Mouse (Mus musculus) embryonic facial prominence, embryonic 12.5 days (tissue): ENCODE measurements at regions not wholly inside any gene's neighbourhood (a gene's known extent, or its start where the extent isn't known, plus 50 kb on each side); places are given as distances from the start of the nearest gene placed in this dataset.

Experiments
- ATAC-seq: fragments of 200-750 bp; cut with Nextera tagmentation; 2 replicates; pipeline ENCODE4 v1.8.0; 2017; ENCODE audit not compliant: insufficient number of reproducible peaks, insufficient read depth, low FRiP score, low TSS enrichment
- H3K27ac ChIP-seq: fragments of 300-500 bp; sonication (generic); 2 replicates; pipeline ENCODE4 v1.5.1; 2016; ENCODE audit warnings: mild to moderate bottlenecking
- H3K27me3 ChIP-seq: fragments of 300-500 bp; sonication (generic); 2 replicates; pipeline ENCODE4 v1.6.1; 2016; ENCODE audit warnings: mild to moderate bottlenecking, moderate library complexity
- H3K36me3 ChIP-seq: fragments of 300-500 bp; sonication (generic); 2 replicates; pipeline ENCODE4 v1.6.1; 2016; ENCODE audit warnings: mild to moderate bottlenecking
- H3K4me1 ChIP-seq: fragments of 300-500 bp; sonication (generic); 2 replicates; pipeline ENCODE4 v1.6.1; 2016
- H3K4me2 ChIP-seq: fragments of 300-500 bp; sonication (generic); replicated peaks from 2 replicates; pipeline ENCODE4 v1.6.1; 2016; ENCODE audit warnings: mild to moderate bottlenecking, moderate library complexity
- H3K4me3 ChIP-seq: fragments of 300-500 bp; sonication (generic); 2 replicates; pipeline ENCODE4 v1.5.1; 2016; ENCODE audit warnings: mild to moderate bottlenecking
- H3K9ac ChIP-seq: fragments of 300-500 bp; sonication (generic); 2 replicates; pipeline ENCODE4 v1.6.1; 2016; ENCODE audit warnings: mild to moderate bottlenecking, moderate library complexity
- H3K9me3 ChIP-seq: fragments of 300-500 bp; sonication (generic); 2 replicates; pipeline ENCODE4 v1.6.1; 2016; ENCODE audit warnings: mild to moderate bottlenecking, moderate library complexity
- WGBS: fragments of 180-500 bp; shearing (Covaris S2); methylation state at CpG from one replicate; pipeline ENCODE4 v1.1.7; 2016; 5-methylcytosine and 5-hydroxymethylcytosine counted together

DNA sequence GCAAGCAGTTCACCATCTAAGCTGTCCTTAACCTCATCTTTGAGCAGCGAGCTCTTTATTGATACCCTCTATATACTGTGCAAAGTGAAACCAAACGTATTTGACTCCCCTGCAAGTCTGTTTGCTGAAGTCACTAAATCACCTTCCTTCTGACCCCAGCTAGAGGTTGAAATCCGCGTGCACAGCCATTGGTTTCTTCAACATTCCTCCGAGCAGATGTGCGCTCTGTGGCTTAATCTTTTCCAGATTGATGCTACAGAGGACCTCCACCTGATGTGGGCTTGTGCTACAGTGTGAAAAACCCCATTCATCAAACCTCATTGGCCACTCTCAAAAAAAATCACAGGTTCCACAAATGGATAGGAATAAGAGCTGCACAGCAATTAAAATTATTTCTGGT lies 474.0 kb downstream of the Kcnj2 start:
- WGBS: 23% methylated on average over 6 of the region's 6 CpGs

DNA sequence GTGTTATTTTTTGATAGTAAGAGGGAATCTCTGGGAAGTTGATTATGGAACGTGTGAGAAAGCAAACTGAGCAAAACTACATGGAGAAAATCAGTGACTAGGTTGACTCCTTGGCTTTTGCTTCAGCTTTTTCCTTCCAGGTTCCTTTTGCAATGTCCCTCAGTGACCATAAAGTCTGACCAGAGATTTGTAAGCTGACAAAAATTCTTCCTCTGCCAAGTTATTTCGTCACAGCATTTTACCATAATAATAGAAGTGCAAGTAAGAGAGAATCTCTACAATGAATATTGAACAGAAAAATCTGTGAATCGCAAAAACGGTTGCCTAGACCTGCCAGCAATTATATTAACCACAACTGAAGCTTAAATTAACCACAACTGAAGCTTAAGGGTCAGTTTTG lies 479.3 kb downstream of the Kcnj2 start:
- no peaks in the 10 kb centered on the region for H3K4me1 ChIP-seq
- ATAC-seq: no peak
- 88% methylated on average over 4 of the region's 4 CpGs for WGBS

More for the DNA sequence above, 474.0 kb downstream of the Kcnj2 start:
- 0 out of 2 replicates have a peak, but pooled peaks cover 3% of the 10 kb centered on the region for H3K27me3 ChIP-seq
- peaks cover 5% of the 10 kb centered on the region for H3K4me1 ChIP-seq
- H3K9me3 ChIP-seq: no peaks in the 10 kb centered on the region
- H3K4me3 ChIP-seq: no peak overlapping the region
- no peak for ATAC-seq
- H3K36me3 ChIP-seq: no peaks in the 10 kb centered on the region
- no peak overlapping the region for H3K9ac ChIP-seq
- no peak overlapping the region for H3K4me2 ChIP-seq
- no peak overlapping the region for H3K27ac ChIP-seq

DNA sequence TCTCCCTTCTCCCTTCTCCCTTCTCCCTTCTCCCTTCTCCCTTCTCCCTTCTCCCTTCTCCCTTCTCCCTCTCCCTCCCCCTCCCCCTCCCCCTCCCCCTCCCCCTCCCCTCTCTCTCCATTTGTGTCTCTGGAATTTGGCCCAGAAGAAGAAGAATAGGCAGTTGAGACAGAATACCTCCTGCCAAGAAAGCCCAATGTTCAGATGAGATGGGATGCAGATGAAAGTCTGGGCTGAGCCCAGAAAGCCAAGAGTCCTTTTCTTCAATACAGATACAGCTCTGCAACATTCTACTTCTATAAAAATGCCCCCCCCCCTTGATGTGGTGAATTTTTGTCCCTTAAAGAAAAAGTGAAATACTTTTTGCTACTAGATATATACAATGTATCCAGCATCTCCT lies 489.2 kb downstream of the Kcnj2 start:
- H3K4me3 ChIP-seq: no peak overlapping the region
- ATAC-seq: no peak
- H3K4me1 ChIP-seq: 0 out of 2 replicates have a peak, but pooled peaks cover 7% of the 10 kb centered on the region
- no peak overlapping the region for H3K27ac ChIP-seq
- no peaks in the 10 kb centered on the region; the same call in 1 of the 2 replicates for H3K27me3 ChIP-seq
- H3K4me2 ChIP-seq: no peak overlapping the region
- no peaks in the 10 kb centered on the region for H3K36me3 ChIP-seq
- H3K9me3 ChIP-seq: no peaks in the 10 kb centered on the region
- H3K9ac ChIP-seq: no peak overlapping the region

More for the DNA sequence above, 479.3 kb downstream of the Kcnj2 start:
- no peak overlapping the region for H3K27ac ChIP-seq
- H3K4me3 ChIP-seq: no peak overlapping the region
- no peak overlapping the region for H3K4me2 ChIP-seq
- no peaks in the 10 kb centered on the region for H3K27me3 ChIP-seq
- no peaks in the 10 kb centered on the region for H3K36me3 ChIP-seq
- no peak overlapping the region for H3K9ac ChIP-seq
- no peaks in the 10 kb centered on the region for H3K9me3 ChIP-seq

DNA sequence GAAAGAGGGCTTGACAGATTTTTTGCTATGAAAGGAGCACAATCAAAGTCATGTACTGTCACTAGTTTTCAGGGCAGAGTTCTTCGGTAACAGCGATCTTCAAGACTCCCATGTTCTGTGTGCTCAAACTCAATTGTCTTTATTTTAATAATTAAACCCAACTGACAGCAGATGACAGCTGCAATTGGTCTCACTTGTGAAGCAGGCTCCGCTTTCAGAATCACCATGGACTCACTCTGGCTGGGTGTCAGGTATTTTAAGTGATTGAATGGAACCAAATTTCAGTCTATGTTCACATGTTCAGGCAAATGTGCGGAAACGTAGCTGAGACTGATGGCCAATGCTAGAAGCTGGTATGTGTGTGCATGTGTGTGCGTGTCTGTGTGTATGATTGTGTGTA lies 489.7 kb downstream of the Kcnj2 start:
- Histone ChIP-seq H3K36me3 (no peaks in the 10 kb centered on the region), H3K9me3 (no peaks in the 10 kb centered on the region), H3K4me1 (0 out of 2 replicates have a peak, but pooled peaks cover 7% of the 10 kb centered on the region), H3K4me3 (no peak overlapping the region), H3K27me3 (no peaks in the 10 kb centered on the region; the same call in 1 of the 2 replicates), H3K9ac (no peak overlapping the region), H3K4me2 (no peak overlapping the region), H3K27ac (no peak overlapping the region)
- no peak for ATAC-seq
- 51% methylated on average over 6 of the region's 6 CpGs for WGBS

DNA sequence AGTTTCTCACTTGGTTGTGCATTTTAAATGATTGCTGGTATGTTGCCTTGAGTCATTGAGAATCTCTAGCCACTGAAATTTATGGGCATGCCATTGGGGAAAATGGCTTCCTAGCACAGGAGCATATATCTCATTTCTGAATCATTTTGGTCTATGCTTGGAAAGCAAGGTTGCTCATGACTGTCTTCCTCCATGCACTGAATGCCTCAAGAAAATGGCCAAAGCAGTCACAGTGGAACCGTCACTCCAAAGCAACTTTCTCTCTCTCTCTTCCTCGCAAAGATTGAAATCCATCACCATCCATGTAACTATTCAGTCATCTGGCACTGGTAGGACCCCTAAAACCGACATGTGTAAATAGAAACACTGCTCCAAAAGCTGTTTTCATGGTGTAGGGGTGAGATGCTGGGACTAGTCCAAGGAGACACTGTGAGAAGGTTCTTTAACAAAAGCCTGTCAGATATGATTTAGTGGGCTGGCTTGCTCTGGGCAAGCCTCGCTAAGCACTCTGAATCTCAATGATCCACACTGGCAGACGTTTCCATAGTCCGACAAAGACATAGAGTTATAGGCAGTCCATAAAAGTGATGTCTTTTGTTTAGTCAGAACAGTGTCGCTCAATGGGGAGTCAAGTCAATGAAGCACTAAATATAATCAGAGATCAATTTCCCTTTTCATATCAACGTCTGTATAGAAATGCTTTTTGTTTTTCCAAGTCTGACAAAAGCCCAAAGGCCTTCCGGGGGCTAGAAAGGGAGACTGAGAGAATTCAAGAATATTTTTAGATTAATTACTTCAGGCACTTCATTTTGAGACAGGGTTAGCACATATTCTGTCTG lies 492.6 kb downstream of the Kcnj2 start:
- ATAC-seq: no peak
- Histone ChIP-seq H3K4me1 (0 out of 2 replicates have a peak, but pooled peaks cover 7% of the 10 kb centered on the region), H3K36me3 (no peaks in the 10 kb centered on the region), H3K27me3 (peaks cover 3% of the 10 kb centered on the region; the same call in 1 of the 2 replicates), H3K27ac (no peak overlapping the region), H3K4me3 (no peak overlapping the region), H3K4me2 (no peak overlapping the region), H3K9ac (no peak overlapping the region), H3K9me3 (no peaks in the 10 kb centered on the region)
- 77% methylated on average over 9 of the region's 9 CpGs for WGBS

DNA sequence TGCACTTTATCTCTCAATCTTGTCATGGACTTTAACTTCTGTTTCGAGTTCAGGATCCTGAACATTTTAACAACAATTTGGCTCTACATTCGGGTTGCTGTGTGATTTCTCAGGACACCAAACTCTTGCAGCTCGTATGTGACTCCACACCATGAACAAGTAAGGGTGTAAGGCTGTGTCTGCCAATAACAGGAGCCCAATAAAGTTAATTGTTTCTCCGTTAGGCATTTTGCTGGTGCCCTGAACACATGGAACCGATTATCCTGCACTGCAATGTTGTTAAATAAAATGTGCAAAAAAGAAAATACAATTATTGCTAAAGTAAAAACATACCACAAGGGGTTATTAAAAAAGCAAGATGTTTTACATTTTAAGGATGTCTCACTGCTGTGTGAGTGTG lies 497.2 kb downstream of the Kcnj2 start:
- Histone ChIP-seq H3K9me3 (no peaks in the 10 kb centered on the region), H3K36me3 (no peaks in the 10 kb centered on the region), H3K4me3 (no peak overlapping the region), H3K4me1 (peaks cover 8% of the 10 kb centered on the region; the same call in 1 of the 2 replicates), H3K27ac (no peak overlapping the region), H3K9ac (no peak overlapping the region), H3K4me2 (no peak overlapping the region), H3K27me3 (peaks cover 3% of the 10 kb centered on the region; the same call in 1 of the 2 replicates)
- no peak for ATAC-seq
- WGBS: 28% methylated on average over 5 of the region's 5 CpGs

DNA sequence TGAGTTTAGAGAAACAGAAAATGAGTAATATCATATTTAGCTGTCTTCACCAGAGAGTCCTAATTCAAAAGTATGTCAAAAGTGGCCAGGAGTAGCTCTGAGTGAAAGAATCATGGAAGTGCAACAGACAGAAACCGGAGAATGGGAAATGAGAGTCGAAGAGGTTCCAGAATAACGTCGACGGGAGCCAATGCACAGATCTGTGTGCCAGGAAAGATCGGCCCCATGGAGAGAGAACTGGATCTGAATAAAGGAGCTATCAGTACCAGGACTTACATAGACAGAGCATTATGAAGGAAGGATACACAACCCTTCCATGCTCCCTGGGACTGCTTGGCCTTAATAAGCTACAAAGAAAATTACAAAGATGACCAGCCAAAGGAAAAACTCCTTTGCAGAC lies 502.1 kb downstream of the Kcnj2 start:
- Histone ChIP-seq H3K27ac (no peak overlapping the region), H3K36me3 (no peaks in the 10 kb centered on the region), H3K4me1 (peaks cover 8% of the 10 kb centered on the region; the same call in 1 of the 2 replicates), H3K4me2 (no peak overlapping the region), H3K9ac (no peak overlapping the region), H3K27me3 (no peaks in the 10 kb centered on the region), H3K4me3 (no peak overlapping the region), H3K9me3 (peaks cover 3% of the 10 kb centered on the region; the same call in 1 of the 2 replicates)
- no peak for ATAC-seq
- 75% methylated on average over 6 of the region's 6 CpGs for WGBS

DNA sequence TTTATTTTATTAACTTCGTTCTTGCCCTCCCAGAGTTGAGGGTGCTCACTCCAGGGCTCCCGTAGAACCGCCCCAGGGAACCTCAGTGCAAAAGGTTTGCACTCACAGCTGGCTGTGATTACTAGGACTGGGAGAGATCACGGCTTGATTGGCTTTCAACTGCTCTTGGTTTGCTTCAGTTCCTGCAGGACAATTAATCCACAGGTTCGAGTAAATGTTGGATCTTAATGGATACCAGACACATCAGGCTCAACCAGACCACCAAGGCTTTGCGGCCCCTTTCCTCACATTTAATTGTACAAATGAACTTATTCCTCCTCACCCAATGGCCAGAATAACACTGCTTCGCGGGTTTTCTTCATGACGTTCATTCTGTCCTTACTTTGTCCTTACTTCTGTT lies 502.9 kb downstream of the Kcnj2 start:
- no peak overlapping the region for H3K9ac ChIP-seq
- no peak overlapping the region for H3K4me3 ChIP-seq
- H3K4me2 ChIP-seq: no peak overlapping the region; the same call in 1 of the 2 replicates
- no peaks in the 10 kb centered on the region for H3K27me3 ChIP-seq
- 31% methylated on average over 9 of the region's 9 CpGs for WGBS
- H3K27ac ChIP-seq: no peak overlapping the region; the same call in 1 of the 2 replicates
- H3K9me3 ChIP-seq: peaks cover 6% of the 10 kb centered on the region; the same call in 1 of the 2 replicates
- H3K36me3 ChIP-seq: no peaks in the 10 kb centered on the region
- peaks cover 8% of the 10 kb centered on the region; the same call in 1 of the 2 replicates for H3K4me1 ChIP-seq
- no peak for ATAC-seq

DNA sequence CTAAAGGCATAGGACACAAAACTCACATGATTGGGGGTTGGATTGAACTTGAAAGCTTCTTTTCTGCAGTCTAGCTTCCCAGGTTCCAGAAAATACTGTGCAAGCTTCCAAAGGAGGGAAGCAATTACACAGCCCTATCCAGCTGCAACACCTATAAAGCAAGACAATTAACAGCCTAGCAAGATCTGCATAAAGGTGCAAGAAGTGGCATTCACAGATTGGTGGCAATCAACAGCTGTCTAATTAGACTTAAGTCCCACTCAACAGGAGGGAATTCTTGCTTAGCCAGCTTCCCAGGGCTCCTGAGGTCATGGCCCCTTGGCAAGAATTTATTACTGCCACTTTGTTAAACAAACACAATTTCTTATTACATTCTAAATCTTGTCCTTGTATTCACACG lies 511.9 kb downstream of the Kcnj2 start:
- Histone ChIP-seq H3K36me3 (no peaks in the 10 kb centered on the region), H3K27me3 (no peaks in the 10 kb centered on the region), H3K27ac (no peak overlapping the region), H3K9me3 (peaks cover 5% of the 10 kb centered on the region; the same call in 1 of the 2 replicates), H3K4me3 (no peak overlapping the region), H3K9ac (no peak overlapping the region), H3K4me2 (no peak overlapping the region), H3K4me1 (0 out of 2 replicates have a peak, but pooled peaks cover under 1% of the 10 kb centered on the region)
- ATAC-seq: no peak
- 12% methylated on average over 1 of the region's 1 CpGs for whole genome bisulfite sequencing

DNA sequence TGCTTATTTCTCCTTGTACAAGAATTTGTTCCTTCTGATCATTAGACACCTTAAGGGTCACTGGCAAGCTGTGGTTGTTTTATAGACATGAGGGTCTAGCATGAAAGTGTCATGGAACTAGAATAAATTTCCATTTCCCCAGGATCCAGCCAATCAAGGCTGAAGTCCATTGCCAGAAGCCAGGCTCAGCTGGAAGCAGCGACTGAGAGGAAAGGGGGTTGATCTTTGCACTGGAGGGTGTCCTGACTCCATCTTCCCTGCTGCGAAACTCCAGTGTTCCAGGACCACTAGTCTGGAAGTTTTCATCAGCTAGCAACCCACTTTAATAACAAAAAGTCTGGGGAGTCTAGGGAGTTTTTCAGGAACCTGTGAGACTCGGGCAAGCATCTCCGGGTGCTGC lies 517.0 kb downstream of the Kcnj2 start:
- peak overlapping the region; percentile 17; the same call in 1 of the 2 replicates for H3K27ac ChIP-seq
- H3K4me2 ChIP-seq: peak overlapping the region; percentile 38
- 0 out of 2 replicates have a peak, but pooled peaks cover 6% of the 10 kb centered on the region for H3K4me1 ChIP-seq
- no peak for ATAC-seq
- no peak overlapping the region for H3K9ac ChIP-seq
- no peak overlapping the region for H3K4me3 ChIP-seq
- 59% methylated on average over 4 of the region's 4 CpGs for WGBS
- H3K36me3 ChIP-seq: no peaks in the 10 kb centered on the region
- H3K9me3 ChIP-seq: no peaks in the 10 kb centered on the region
- H3K27me3 ChIP-seq: no peaks in the 10 kb centered on the region

DNA sequence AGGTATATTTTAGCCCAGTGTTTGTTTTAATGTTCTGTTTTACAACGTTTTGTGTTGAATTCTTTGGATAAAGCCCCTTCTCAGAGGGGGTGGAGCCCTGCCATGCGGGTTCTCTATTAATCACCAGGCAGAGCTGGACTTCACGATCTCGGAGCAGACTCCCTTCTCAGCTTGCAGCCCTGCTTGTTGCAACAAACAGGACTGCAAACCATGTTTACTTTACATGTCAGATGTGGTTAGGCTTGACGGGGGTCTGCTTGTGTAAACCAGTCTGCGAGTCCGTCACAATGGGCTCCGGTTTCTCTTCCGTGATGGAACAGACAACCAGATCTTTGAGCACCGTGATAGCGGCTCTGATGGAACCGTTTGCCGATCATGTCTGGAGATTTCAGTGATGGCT lies 517.6 kb downstream of the Kcnj2 start:
- H3K27me3 ChIP-seq: no peaks in the 10 kb centered on the region

DNA sequence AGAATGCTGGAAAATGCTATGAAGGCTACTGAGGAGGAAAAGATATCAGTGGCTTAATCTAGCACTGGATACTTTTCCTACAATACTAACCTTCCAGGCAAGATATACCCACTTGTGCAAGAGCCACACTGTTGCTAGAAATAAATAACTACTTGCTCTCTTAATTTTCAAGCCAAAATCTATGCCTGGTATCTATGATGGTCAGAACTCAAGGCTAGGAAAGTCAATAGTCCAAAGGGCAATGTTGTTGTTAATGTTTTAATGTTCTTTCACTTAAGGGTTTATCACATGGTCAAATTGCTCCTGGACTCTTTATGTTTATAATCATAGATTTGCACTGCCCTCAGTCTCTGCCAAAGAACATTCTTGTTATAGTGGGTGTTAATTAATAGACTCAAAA lies 533.5 kb downstream of the Kcnj2 start:
- no peaks in the 10 kb centered on the region for H3K27me3 ChIP-seq
- H3K4me3 ChIP-seq: no peak overlapping the region
- no peak overlapping the region for H3K4me2 ChIP-seq
- H3K27ac ChIP-seq: no peak overlapping the region
- no peaks in the 10 kb centered on the region for H3K4me1 ChIP-seq
- no peak overlapping the region for H3K9ac ChIP-seq
- no peaks in the 10 kb centered on the region for H3K9me3 ChIP-seq
- no peak for ATAC-seq
- H3K36me3 ChIP-seq: no peaks in the 10 kb centered on the region

More for the DNA sequence above, 517.6 kb downstream of the Kcnj2 start:
- ATAC-seq: no peak
- Histone ChIP-seq H3K9ac (no peak overlapping the region), H3K9me3 (no peaks in the 10 kb centered on the region), H3K36me3 (no peaks in the 10 kb centered on the region), H3K27ac (peak overlapping the region; percentile 17; the same call in 1 of the 2 replicates), H3K4me2 (peak overlapping the region; percentile 38), H3K4me3 (peak overlapping the region; percentile 6; the same call in 1 of the 2 replicates), H3K4me1 (0 out of 2 replicates have a peak, but pooled peaks cover 6% of the 10 kb centered on the region)
- 42% methylated on average over 13 of the region's 13 CpGs for WGBS
